Mouse (Mus musculus): ENCODE measurements at regions not wholly inside any gene's neighbourhood (a gene's known extent, or its start where the extent isn't known, plus 50 kb on each side); places are given as distances from the start of the nearest gene placed in this dataset.

- CTCF ChIA-PET, result interaction anchor here in 2 of 4 experiments (0.6 to 1.3 kb wide), 2 partner anchors 13 to 59 kb away, joined by 3 to 7 read pairs; no protein-coding TSS in a partner anchor
- POLR2A ChIA-PET, result no interaction called here
Observed at GRCm38 (mm10) chr15:72264619-72265018, 1569.7 kb upstream of the Gm6569 start.

GRCm38 (mm10) chr15:72283846-72284245, 1550.5 kb upstream of the Gm6569 start:
- CTCF ChIA-PET, result interaction anchor here in 1 of 4 experiments (0.6 kb wide), 1 partner anchor 199 kb away, joined by 5 read pairs; no protein-coding TSS in a partner anchor

GRCm38 (mm10) chr15:72296648-72297047, 1537.7 kb upstream of the Gm6569 start:
- CTCF ChIA-PET, result no interaction called here

More at GRCm38 (mm10) chr15:72283846-72284245, 1550.5 kb upstream of the Gm6569 start:
- POLR2A ChIA-PET, result interaction anchor here in 1 of 4 experiments (0.6 kb wide), 1 partner anchor 116 kb away, joined by 3 read pairs; no protein-coding TSS in a partner anchor

GRCm38 (mm10) chr15:72312417-72312816, 1521.9 kb upstream of the Gm6569 start:
- ChIA-PET POLR2A (interaction anchor here in 1 of 4 experiments (0.6 kb wide), 1 partner anchor 960 kb away, joined by 3 read pairs; no protein-coding TSS in a partner anchor), CTCF (no interaction called here)

More at GRCm38 (mm10) chr15:72296648-72297047, 1537.7 kb upstream of the Gm6569 start:
- POLR2A ChIA-PET, result interaction anchor here in 1 of 4 experiments (0.6 kb wide), 1 partner anchor 291 kb away, joined by 3 read pairs; no protein-coding TSS in a partner anchor

GRCm38 (mm10) chr15:72321528-72321927, 1512.8 kb upstream of the Gm6569 start:
- CTCF ChIA-PET, result interaction anchor here in 1 of 4 experiments (0.6 kb wide), 1 partner anchor 723 kb away, joined by 7 read pairs; no protein-coding TSS in a partner anchor
- POLR2A ChIA-PET, result no interaction called here

GRCm38 (mm10) chr15:72322127-72322526, 1512.2 kb upstream of the Gm6569 start:
- ChIA-PET POLR2A (no interaction called here), CTCF (no interaction called here)

- ChIA-PET CTCF (no interaction called here), POLR2A (no interaction called here)
Observed at GRCm38 (mm10) chr15:72323158-72323557, 1511.2 kb upstream of the Gm6569 start.

GRCm38 (mm10) chr15:72331262-72331661, 1503.1 kb upstream of the Gm6569 start:
- POLR2A ChIA-PET, result no interaction called here
- CTCF ChIA-PET, result interaction anchor here in 2 of 4 experiments (0.6 to 0.8 kb wide), 2 partner anchors 66 to 438 kb away, joined by 3 to 4 read pairs; no protein-coding TSS in a partner anchor

GRCm38 (mm10) chr15:72334497-72334896, 1499.9 kb upstream of the Gm6569 start:
- ChIA-PET POLR2A (interaction anchor here in 1 of 4 experiments (0.6 to 0.8 kb wide), 2 partner anchors 9 to 26 kb away, joined by 3 read pairs; no protein-coding TSS in a partner anchor), CTCF (interaction anchor here in 1 of 4 experiments (0.6 kb wide), 1 partner anchor 1278 kb away, joined by 7 read pairs; no protein-coding TSS in a partner anchor)

- CTCF ChIA-PET, result no interaction called here
- POLR2A ChIA-PET, result no interaction called here
Observed at GRCm38 (mm10) chr15:72339629-72340028, 1494.7 kb upstream of the Gm6569 start.

GRCm38 (mm10) chr15:72341991-72342390, 1492.4 kb upstream of the Gm6569 start:
- POLR2A ChIA-PET, result interaction anchor here in 1 of 4 experiments (1.6 kb wide), 1 partner anchor 12 kb away, joined by 4 read pairs; no protein-coding TSS in a partner anchor

GRCm38 (mm10) chr15:72342504-72342903, 1491.9 kb upstream of the Gm6569 start:
- ChIA-PET CTCF (interaction anchor here in 1 of 4 experiments (0.6 kb wide), 1 partner anchor 291 kb away, joined by 6 read pairs; no protein-coding TSS in a partner anchor), POLR2A (interaction anchor here in 1 of 4 experiments (1.6 kb wide), 1 partner anchor 13 kb away, joined by 4 read pairs; no protein-coding TSS in a partner anchor)

More at GRCm38 (mm10) chr15:72341991-72342390, 1492.4 kb upstream of the Gm6569 start:
- CTCF ChIA-PET, result no interaction called here

GRCm38 (mm10) chr15:72343794-72344193, 1490.6 kb upstream of the Gm6569 start:
- CTCF ChIA-PET, result no interaction called here
- POLR2A ChIA-PET, result interaction anchor here in 1 of 4 experiments (1.0 kb wide), 1 partner anchor 9 kb away, joined by 3 read pairs; no protein-coding TSS in a partner anchor

GRCm38 (mm10) chr15:72353371-72353770, 1481.0 kb upstream of the Gm6569 start:
- ChIA-PET CTCF (no interaction called here), POLR2A (no interaction called here)

- POLR2A ChIA-PET, result interaction anchor here in 1 of 4 experiments (0.7 kb wide), 1 partner anchor 115 kb away, joined by 4 read pairs; no protein-coding TSS in a partner anchor
- CTCF ChIA-PET, result no interaction called here
Observed at GRCm38 (mm10) chr15:72355626-72356025, 1478.7 kb upstream of the Gm6569 start.

GRCm38 (mm10) chr15:72359636-72360035, 1474.7 kb upstream of the Gm6569 start:
- CTCF ChIA-PET, result no interaction called here
- POLR2A ChIA-PET, result interaction anchor here in 1 of 4 experiments (0.7 kb wide), 1 partner anchor 153 kb away, joined by 3 read pairs; no protein-coding TSS in a partner anchor

GRCm38 (mm10) chr15:72360049-72360448, 1474.3 kb upstream of the Gm6569 start:
- ChIA-PET CTCF (no interaction called here), POLR2A (interaction anchor here in 2 of 4 experiments (0.6 to 0.9 kb wide), 3 partner anchors 8 to 154 kb away, joined by 3 read pairs; no protein-coding TSS in a partner anchor)

GRCm38 (mm10) chr15:72360463-72361030, 1473.8 kb upstream of the Gm6569 start:
- POLR2A ChIA-PET, result interaction anchor here in 1 of 4 experiments (0.6 to 0.9 kb wide), 2 partner anchors 8 to 26 kb away, joined by 3 read pairs; no protein-coding TSS in a partner anchor
- CTCF ChIA-PET, result no interaction called here

GRCm38 (mm10) chr15:72373041-72373440, 1461.3 kb upstream of the Gm6569 start:
- ChIA-PET POLR2A (no interaction called here), CTCF (no interaction called here)

GRCm38 (mm10) chr15:72377201-72377600, 1457.2 kb upstream of the Gm6569 start:
- ChIA-PET POLR2A (no interaction called here), CTCF (no interaction called here)
